Mouse (Mus musculus) CH12.LX (cell line): ENCODE measurements around the gene Actl6b.

ENCODE experiments used
- CTCF ChIP-seq, 2 experiments: IDR thresholded peaks in 1 of 2; conservative IDR thresholded peaks in 1 of 2; 2 replicates each; pipeline ENCODE4 v1.5.1; 2011 to 2012; ENCODE audit warnings: low read depth in 2 of 2, low read length in 2 of 2, improper control_type of control experiment in 1 of 2, inconsistent platforms in 1 of 2, mild to moderate bottlenecking in 1 of 2, moderate library complexity in 1 of 2
- EP300 ChIP-seq: IDR thresholded peaks from 2 replicates; pipeline ENCODE4 v1.6.1; 2011; ENCODE audit warnings: low read length, improper control_type of control experiment
- ETS1 ChIP-seq: conservative IDR thresholded peaks from 2 replicates; pipeline ENCODE4 v1.6.1; 2012; ENCODE audit warnings: low read depth, mild to moderate bottlenecking, inconsistent platforms, low read length, improper control_type of control experiment, moderate library complexity
- GABPA ChIP-seq: IDR thresholded peaks from 2 replicates; pipeline ENCODE4 v1.6.1; 2012; ENCODE audit warnings: low read depth, low read length, improper control_type of control experiment, inconsistent platforms; ENCODE audit not compliant: insufficient replicate concordance
- HCFC1 ChIP-seq: IDR thresholded peaks from 2 replicates; pipeline ENCODE4 v1.6.1; 2012; ENCODE audit warnings: low read depth, mild to moderate bottlenecking, inconsistent platforms, low read length, improper control_type of control experiment
- JUND ChIP-seq: conservative IDR thresholded peaks from 2 replicates; pipeline ENCODE4 v1.6.1; 2011; ENCODE audit warnings: low read depth, low read length, improper control_type of control experiment
- MYC ChIP-seq: IDR thresholded peaks from 2 replicates; pipeline ENCODE4 v1.6.1; 2011; ENCODE audit warnings: low read depth, mild to moderate bottlenecking, improper control_type of control experiment, low read length
- POLR2A ChIP-seq: IDR thresholded peaks from 2 replicates; pipeline ENCODE4 v1.6.1; 2011; ENCODE audit warnings: low read depth, mild to moderate bottlenecking, improper control_type of control experiment, low read length
- RCOR1 ChIP-seq: conservative IDR thresholded peaks from 2 replicates; pipeline ENCODE4 v1.6.1; 2012; ENCODE audit warnings: low read depth, mild to moderate bottlenecking, inconsistent platforms, low read length, improper control_type of control experiment
- SIN3A ChIP-seq: IDR thresholded peaks from 2 replicates; pipeline ENCODE4 v1.6.1; 2012; ENCODE audit warnings: low read length, improper control_type of control experiment, inconsistent platforms
- SMC3 ChIP-seq: IDR thresholded peaks from 2 replicates; pipeline ENCODE4 v1.6.1; 2011; ENCODE audit warnings: low read depth, low read length, improper control_type of control experiment
- TBP ChIP-seq: conservative IDR thresholded peaks from 2 replicates; pipeline ENCODE4 v1.6.1; 2011; ENCODE audit warnings: low read depth, low read length, improper control_type of control experiment
- USF1 ChIP-seq: IDR thresholded peaks from 2 replicates; pipeline ENCODE4 v1.6.1; 2014; ENCODE audit warnings: low read depth, mild to moderate bottlenecking, inconsistent platforms, low read length, improper control_type of control experiment
- ZC3H11A ChIP-seq: IDR thresholded peaks from 2 replicates; pipeline ENCODE4 v1.6.1; 2012; ENCODE audit warnings: low read depth, mild to moderate bottlenecking, inconsistent platforms, low read length, improper control_type of control experiment

- TF ChIP-seq CTCF (conservative IDR thresholded peaks at IDR 0.05 in 1 of 2, IDR thresholded peaks at IDR 0.05 in 1 of 2; ENCODE audit: low read depth in 2 of 2, low read length in 2 of 2), result no peak
- no peak for TF ChIP-seq HCFC1
- TF ChIP-seq USF1, result no peak
- no peak for TF ChIP-seq JUND
- TF ChIP-seq SIN3A, result no peak
- no peak for TF ChIP-seq POLR2A
- TF ChIP-seq MYC, result no peak
- no peak for TF ChIP-seq TBP
- no peak for TF ChIP-seq ZC3H11A
- TF ChIP-seq RCOR1, result no peak
- TF ChIP-seq ETS1, result no peak
- TF ChIP-seq EP300, result no peak
- TF ChIP-seq SMC3, result no peak
- no peak for TF ChIP-seq GABPA
Observed at GRCm38 (mm10) chr5:137545596-137545995, 7.7 kb upstream of the Actl6b start.
